Mouse (Mus musculus) central nervous system, embryonic 11.5 days (tissue): ENCODE data around the gene Ifi214. TPM values are rescaled to one million over a fixed set of nuclear protein-coding genes. Genes with fewer than 3 reads are reported as not detected.

Source experiments
- polyA plus RNA-seq: library from polyadenylated mRNA; depleted of rRNA; stranded (reverse); fragments of >200 nt; gene quantifications from 2 replicates; pipeline ENCODE4 v1.2.3, GENCODE M21; 2012; rRNA removed

The Ifi214 gene
- not detected in 2 replicates for polyA plus RNA-seq

DNA sequence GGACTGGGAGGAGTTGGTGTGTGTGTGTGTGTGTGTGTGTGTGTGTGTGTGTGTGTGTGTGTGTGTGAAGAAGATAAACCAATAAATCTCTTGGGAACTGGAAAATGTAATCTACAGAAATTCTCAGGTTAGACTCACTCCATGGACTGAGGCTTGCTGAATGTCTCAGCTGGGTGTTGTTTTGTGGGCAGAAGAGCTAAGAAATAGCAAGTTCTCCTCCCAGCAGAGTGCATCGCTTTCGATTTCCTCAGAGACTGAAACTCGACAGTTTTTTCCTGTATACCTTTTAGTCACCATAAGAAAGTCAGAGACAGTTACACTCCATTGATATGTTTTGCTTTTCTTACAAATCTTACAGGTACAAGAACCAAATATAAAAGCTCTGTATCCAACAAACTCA lies at the start of gene Ifi214:
Gene Ifi214 (minus strand): TSS at position 167 of the 400 bp plus-strand sequence.

DNA sequence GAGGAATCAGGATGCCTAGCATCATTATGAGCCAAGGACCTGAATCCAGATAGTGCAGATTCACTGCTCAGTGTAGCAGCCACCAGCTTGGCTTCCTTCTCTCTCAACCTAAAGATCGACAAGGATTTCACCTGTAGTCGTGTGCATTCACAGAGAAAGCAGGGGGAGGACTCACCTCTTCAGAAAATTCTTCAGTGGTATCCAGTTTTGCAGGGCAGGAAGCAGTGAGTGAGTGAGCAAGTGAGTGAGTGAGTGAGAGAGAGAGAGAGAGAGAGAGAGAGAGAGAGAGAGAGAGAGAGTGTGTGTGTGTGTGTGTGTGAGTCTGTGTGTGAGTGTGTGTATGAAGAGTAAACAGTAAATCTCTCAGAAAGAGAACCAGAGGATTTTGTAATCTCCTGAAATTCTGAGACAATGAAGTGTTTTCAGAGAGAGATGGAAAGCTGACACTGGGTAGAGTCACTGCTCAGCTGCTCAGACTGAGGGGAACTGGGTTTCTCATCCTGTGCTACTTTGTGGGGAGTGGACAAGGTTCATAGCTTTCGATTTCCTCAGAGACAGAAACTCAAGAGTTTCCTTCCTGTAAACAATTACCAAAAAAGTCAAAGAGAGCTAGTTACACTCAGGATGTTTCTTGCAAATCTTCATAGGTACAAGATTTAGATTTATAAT lies 44.8 kb downstream of the Ifi214 start, which contains the start of gene Ifi206:
Gene Ifi206 (minus strand): TSS at position 230 of the 669 bp plus-strand sequence.

Other genes with a start within 250 kb of the Ifi214 start
- gene Ackr1, start 202.2 kb downstream of the Ifi214 start, polyA plus RNA-seq, result 16.7 and 23.4 TPM in 2 replicates
- gene Aim2, start 185.1 kb downstream of the Ifi214 start, polyA plus RNA-seq, result 9.4 and 19.9 TPM in 2 replicates
- gene Cadm3, start 168.3 kb downstream of the Ifi214 start, polyA plus RNA-seq, result 27.7 and 49.3 TPM in 2 replicates
- gene Ifi206, start 44.9 kb downstream of the Ifi214 start, polyA plus RNA-seq, result 0.02 and 0.06 TPM in 2 replicates
- gene Ifi213, start 63.3 kb upstream of the Ifi214 start, polyA plus RNA-seq, result not detected in 2 replicates
- 0.04 and 0.10 TPM in 2 replicates for gene Ifi209, start 95.0 kb upstream of the Ifi214 start, polyA plus RNA-seq
- 0.02 TPM in 2 replicates for gene Ifi208, start 137.7 kb upstream of the Ifi214 start, polyA plus RNA-seq
- 0.54 and 0.88 TPM in 2 replicates for gene Ifi207, start 205.8 kb upstream of the Ifi214 start, polyA plus RNA-seq
- gene Ifi204, start 231.0 kb upstream of the Ifi214 start, polyA plus RNA-seq, result 0.83 and 1.1 TPM in 2 replicates